Mouse (Mus musculus) heart, embryonic 10.5 days (tissue): ENCODE results near the gene Tars. TPM values are rescaled to one million over a fixed set of nuclear protein-coding genes. Genes with fewer than 3 reads are reported as not detected.

ENCODE experiments used
- DNase-seq: peaks from one replicate; pipeline ENCODE4 v3.0.0-alpha.2; 2017; ENCODE audit warnings: low spot score
- H3K27ac ChIP-seq: fragments of 300-500 bp; sonication (generic); 2 replicates; pipeline ENCODE4 v1.5.1; 2016; ENCODE audit warnings: mild to moderate bottlenecking
- H3K27me3 ChIP-seq: fragments of 300-500 bp; sonication (generic); 2 replicates; pipeline ENCODE4 v1.6.1; 2016; ENCODE audit warnings: mild to moderate bottlenecking; ENCODE audit not compliant: poor library complexity, insufficient read depth, severe bottlenecking
- H3K36me3 ChIP-seq: fragments of 300-500 bp; sonication (generic); 2 replicates; pipeline ENCODE4 v1.6.1; 2016; ENCODE audit warnings: mild to moderate bottlenecking, moderate library complexity
- H3K4me1 ChIP-seq: fragments of 300-500 bp; sonication (generic); 2 replicates; pipeline ENCODE4 v1.6.1; 2016; ENCODE audit warnings: mild to moderate bottlenecking
- H3K4me3 ChIP-seq: fragments of 300-500 bp; sonication (generic); 2 replicates; pipeline ENCODE4 v1.5.1; 2016; ENCODE audit warnings: mild to moderate bottlenecking, moderate library complexity
- H3K9me3 ChIP-seq: fragments of 300-500 bp; sonication (generic); 2 replicates; pipeline ENCODE4 v1.6.1; 2016; ENCODE audit warnings: mild to moderate bottlenecking, moderate library complexity
- WGBS: fragments of 180-500 bp; shearing (Covaris S2); methylation state at CpG from one replicate; pipeline ENCODE4 v1.1.7; 2016; 5-methylcytosine and 5-hydroxymethylcytosine counted together
- polyA plus RNA-seq: library from polyadenylated mRNA; unstranded; fragments of >200 nt; fragmentation: Nextera tagmentation; extraction: Ambion mirVana; gene quantifications from 2 replicates; pipeline ENCODE4 v1.2.1, GENCODE M21; 2016

Tars gene
- 63.6 and 80.2 TPM in 2 replicates for polyA plus RNA-seq

- Histone ChIP-seq H3K27ac (peak within 1 kb of the TSS; percentile 89), H3K4me3 (peak within 1 kb of the TSS; percentile 87), H3K9me3 (no peaks in the 10 kb centered on the region), H3K27me3 (no peaks in the 10 kb centered on the region), H3K4me1 (peaks cover 13% of the 10 kb centered on the region; the same call in 1 of the 2 replicates), H3K36me3 (peaks cover 16% of the 10 kb centered on the region)
- DNase-seq: peak; percentile 100
- WGBS: under 1% methylated on average over 42 of the region's 42 CpGs
Measured at GRCm38 (mm10) chr15:11399356-11400067, at the start of gene Tars. Gene Tars, minus strand, starts transcription at chr15:11399665.

- Histone ChIP-seq H3K4me1 (no peaks in the 10 kb centered on the region), H3K36me3 (no peaks in the 10 kb centered on the region), H3K27ac (no peak overlapping the region), H3K4me3 (no peak overlapping the region), H3K27me3 (no peaks in the 10 kb centered on the region), H3K9me3 (no peaks in the 10 kb centered on the region; the same call in 1 of the 2 replicates)
- DNase-seq: no peak
- 88% methylated on average over 4 of the region's 4 CpGs for WGBS
Measured at GRCm38 (mm10) chr15:11437361-11437760, 37.9 kb upstream of the Tars start.

GRCm38 (mm10) chr15:11436709-11437280 is 37.3 kb upstream of the Tars start:
- H3K4me3 ChIP-seq: no peak overlapping the region
- H3K36me3 ChIP-seq: no peaks in the 10 kb centered on the region
- DNase-seq: no peak
- H3K27me3 ChIP-seq: no peaks in the 10 kb centered on the region
- no peaks in the 10 kb centered on the region for H3K4me1 ChIP-seq
- no peaks in the 10 kb centered on the region; the same call in 1 of the 2 replicates for H3K9me3 ChIP-seq
- WGBS: 91% methylated on average over 15 of the region's 15 CpGs
- no peak overlapping the region for H3K27ac ChIP-seq

- 93% methylated on average over 2 of the region's 2 CpGs for WGBS
- no peak for DNase-seq
- Histone ChIP-seq H3K36me3 (no peaks in the 10 kb centered on the region), H3K9me3 (no peaks in the 10 kb centered on the region), H3K4me1 (no peaks in the 10 kb centered on the region), H3K27me3 (no peaks in the 10 kb centered on the region), H3K27ac (no peak overlapping the region), H3K4me3 (no peak overlapping the region)
Measured at GRCm38 (mm10) chr15:11426899-11427298, 27.4 kb upstream of the Tars start.

- Histone ChIP-seq H3K4me3 (no peak overlapping the region), H3K36me3 (no peaks in the 10 kb centered on the region), H3K27ac (no peak overlapping the region), H3K27me3 (no peaks in the 10 kb centered on the region), H3K9me3 (no peaks in the 10 kb centered on the region), H3K4me1 (no peaks in the 10 kb centered on the region)
- no peak for DNase-seq
- 78% methylated on average over 1 of the region's 1 CpGs for WGBS
Measured at GRCm38 (mm10) chr15:11413484-11413883, 14.0 kb upstream of the Tars start.

- Histone ChIP-seq H3K4me1 (no peaks in the 10 kb centered on the region), H3K36me3 (no peaks in the 10 kb centered on the region), H3K4me3 (no peak overlapping the region), H3K27ac (no peak overlapping the region), H3K9me3 (no peaks in the 10 kb centered on the region), H3K27me3 (no peaks in the 10 kb centered on the region)
- DNase-seq: no peak
- 74% methylated on average over 2 of the region's 2 CpGs for WGBS
Measured at GRCm38 (mm10) chr15:11412542-11412941, 13.1 kb upstream of the Tars start.

- H3K9me3 ChIP-seq: no peaks in the 10 kb centered on the region
- H3K27me3 ChIP-seq: no peaks in the 10 kb centered on the region
- 76% methylated on average over 7 of the region's 7 CpGs for WGBS
- no peak overlapping the region for H3K27ac ChIP-seq
- no peaks in the 10 kb centered on the region for H3K4me1 ChIP-seq
- no peak for DNase-seq
- H3K36me3 ChIP-seq: no peaks in the 10 kb centered on the region
- H3K4me3 ChIP-seq: no peak overlapping the region
Measured at GRCm38 (mm10) chr15:11411846-11412245, 12.4 kb upstream of the Tars start.

GRCm38 (mm10) chr15:11408155-11408826 is 8.8 kb upstream of the Tars start:
- H3K4me3 ChIP-seq: no peak overlapping the region
- no peak for DNase-seq
- WGBS: 40% methylated on average over 7 of the region's 7 CpGs
- no peaks in the 10 kb centered on the region for H3K4me1 ChIP-seq
- no peaks in the 10 kb centered on the region for H3K36me3 ChIP-seq
- H3K27ac ChIP-seq: no peak overlapping the region
- H3K9me3 ChIP-seq: no peaks in the 10 kb centered on the region
- H3K27me3 ChIP-seq: no peaks in the 10 kb centered on the region

GRCm38 (mm10) chr15:11407381-11407780 is 7.9 kb upstream of the Tars start:
- no peaks in the 10 kb centered on the region for H3K4me1 ChIP-seq
- no peak for DNase-seq
- H3K4me3 ChIP-seq: no peak overlapping the region
- H3K27me3 ChIP-seq: no peaks in the 10 kb centered on the region
- no peaks in the 10 kb centered on the region for H3K36me3 ChIP-seq
- H3K9me3 ChIP-seq: no peaks in the 10 kb centered on the region
- H3K27ac ChIP-seq: no peak overlapping the region
- 13% methylated on average over 8 of the region's 8 CpGs for WGBS

GRCm38 (mm10) chr15:11406769-11407168 is 7.3 kb upstream of the Tars start:
- no peaks in the 10 kb centered on the region for H3K36me3 ChIP-seq
- no peak overlapping the region for H3K4me3 ChIP-seq
- H3K9me3 ChIP-seq: no peaks in the 10 kb centered on the region
- WGBS: 26% methylated on average over 9 of the region's 9 CpGs
- no peak overlapping the region for H3K27ac ChIP-seq
- no peaks in the 10 kb centered on the region for H3K4me1 ChIP-seq
- no peak for DNase-seq
- H3K27me3 ChIP-seq: no peaks in the 10 kb centered on the region

GRCm38 (mm10) chr15:11398676-11399350 is 652 bp downstream of the Tars start:
- Histone ChIP-seq H3K36me3 (peaks cover 22% of the 10 kb centered on the region), H3K4me3 (peak overlapping the region; percentile 87), H3K27me3 (no peaks in the 10 kb centered on the region), H3K4me1 (peaks cover 13% of the 10 kb centered on the region; the same call in 1 of the 2 replicates), H3K9me3 (no peaks in the 10 kb centered on the region), H3K27ac (peak overlapping the region; percentile 89)
- no peak for DNase-seq
- 9% methylated on average over 10 of the region's 10 CpGs for WGBS

- Histone ChIP-seq H3K36me3 (peaks cover 45% of the 10 kb centered on the region), H3K4me3 (no peak overlapping the region), H3K9me3 (no peaks in the 10 kb centered on the region), H3K4me1 (peaks cover 13% of the 10 kb centered on the region; the same call in 1 of the 2 replicates), H3K27me3 (no peaks in the 10 kb centered on the region), H3K27ac (no peak overlapping the region)
- 90% methylated on average over 6 of the region's 6 CpGs for WGBS
- DNase-seq: no peak
Measured at GRCm38 (mm10) chr15:11396421-11396820, 3.0 kb downstream of the Tars start.

- H3K9me3 ChIP-seq: no peaks in the 10 kb centered on the region
- H3K4me3 ChIP-seq: no peak overlapping the region
- H3K4me1 ChIP-seq: 0 out of 2 replicates have a peak, but pooled peaks cover 5% of the 10 kb centered on the region
- no peak overlapping the region for H3K27ac ChIP-seq
- H3K36me3 ChIP-seq: peaks cover 81% of the 10 kb centered on the region
- H3K27me3 ChIP-seq: no peaks in the 10 kb centered on the region
- WGBS: 93% methylated on average over 16 of the region's 16 CpGs
- DNase-seq: no peak
Measured at GRCm38 (mm10) chr15:11392903-11393302, 6.6 kb downstream of the Tars start.
